Comparison of ENCODE assay signal across 12 mouse cellular contexts in genomic region chr14:75468941-75469340, GRCm38 (mm10). TPM values are rescaled to one million over a fixed set of nuclear protein-coding genes. Genes with fewer than 3 reads are reported as not detected.
"Had no signal": no experiment of that assay in that cellular context is flagged by ENCODE, and none has a peak within 500 bp of the region (broad histone marks: within the 10 kb centered on the region; RNA-seq: fewer than 3 reads in every experiment).

No protein-coding gene starts in this region.

- DNase-seq: gastrocnemius, postnatal 10 days; heart, adult 2 months; heart, postnatal 14 days; heart, postnatal 36 days; kidney, adult 18-20 months; kidney, adult 8-10 months; kidney, postnatal 10 days; kidney, postnatal 25 days; kidney, postnatal 4 days; liver; liver, embryonic 13.5 days had no signal

RNA-seq across cellular contexts. Expression of gene Siah3, which starts 13.2 kb away (rescaled TPM):
- total RNA-seq: granulocyte monocyte progenitor cell, adult 5-6 weeks; heart, adult 2 months; heart, postnatal 36 days had no signal
